Mouse (Mus musculus): ENCODE measurements around the gene Cldn10. TPM values are rescaled to one million over a fixed set of nuclear protein-coding genes. Genes with fewer than 3 reads are reported as not detected.

Gene Cldn10
- total RNA-seq, 2 experiments from 2014 or later = not detected

DNA sequence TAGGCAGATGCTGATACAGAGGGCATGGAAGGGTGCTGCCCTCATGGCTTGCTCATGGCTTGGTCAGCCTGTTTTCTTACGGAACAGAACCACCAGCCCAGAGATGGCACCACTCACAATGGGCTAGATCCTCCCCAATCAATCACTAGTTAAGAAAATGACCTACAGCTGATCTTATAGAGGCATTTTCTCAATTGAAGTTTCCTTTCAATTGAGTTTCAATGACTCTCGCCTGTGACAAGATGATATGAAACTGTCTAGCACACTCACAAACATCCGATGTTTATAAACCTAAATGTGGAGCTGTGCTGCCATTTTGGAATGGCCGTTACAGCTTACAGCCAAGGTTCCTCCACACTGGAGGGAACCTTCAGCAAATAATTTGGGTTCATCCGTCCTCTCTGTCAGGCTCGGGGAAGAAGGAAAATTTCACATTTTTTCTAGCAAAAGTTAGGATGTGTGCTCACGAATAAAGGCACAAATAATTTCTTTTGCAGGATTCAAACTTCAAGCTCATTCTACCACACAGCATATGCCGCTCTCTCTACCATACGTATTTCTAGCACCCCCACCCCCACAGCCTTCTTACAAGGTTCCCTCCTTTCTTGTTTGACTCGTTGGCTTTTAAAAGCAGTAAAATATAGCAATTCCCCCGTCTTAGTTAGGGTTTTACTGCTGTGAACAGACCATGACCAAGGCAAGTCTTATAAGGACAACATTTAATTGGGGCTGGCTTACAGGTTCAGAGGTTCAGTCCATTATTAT, 41.8 kb downstream of the Cldn10 start:
- DNase-seq = no peak

DNA sequence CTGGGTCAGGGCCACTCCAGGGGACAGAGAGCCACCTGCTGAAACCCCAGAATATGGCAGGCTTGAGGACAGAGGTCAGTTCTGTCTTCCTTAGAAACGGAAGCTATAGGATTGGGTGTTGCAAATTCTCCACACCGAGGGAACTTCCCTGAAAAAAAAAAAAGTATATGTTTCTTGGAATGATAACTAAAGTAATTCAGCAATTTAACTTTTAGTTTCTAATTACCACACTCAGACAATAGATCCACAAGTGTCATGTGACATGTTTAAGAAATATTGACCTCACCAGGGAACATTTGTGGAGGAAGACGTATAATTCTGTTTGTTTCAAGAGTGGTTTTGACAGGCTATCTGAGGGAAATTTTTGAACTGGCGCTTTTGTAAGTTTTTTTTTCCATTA, 43.9 kb downstream of the Cldn10 start:
- no peak for DNase-seq

DNA sequence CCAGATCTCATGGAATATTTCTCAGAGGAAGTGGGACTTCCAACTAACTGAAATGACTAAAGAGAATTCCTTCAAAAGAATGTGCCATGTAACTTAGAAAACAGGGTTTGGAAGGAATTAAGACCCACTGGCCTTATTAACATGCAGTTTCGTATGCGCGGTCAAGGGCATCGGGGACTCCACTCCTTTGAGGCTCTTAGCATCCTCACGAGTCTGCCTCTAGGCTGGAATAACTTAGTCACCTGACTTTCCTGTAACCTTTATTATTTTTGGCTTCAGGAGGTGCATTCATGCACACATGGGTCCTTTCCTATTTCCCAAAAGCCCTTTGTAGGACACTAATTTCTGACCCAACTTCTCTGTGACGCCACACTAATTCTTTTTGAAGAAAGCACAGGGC, 45.5 kb downstream of the Cldn10 start:
- DNase-seq = no peak

DNA sequence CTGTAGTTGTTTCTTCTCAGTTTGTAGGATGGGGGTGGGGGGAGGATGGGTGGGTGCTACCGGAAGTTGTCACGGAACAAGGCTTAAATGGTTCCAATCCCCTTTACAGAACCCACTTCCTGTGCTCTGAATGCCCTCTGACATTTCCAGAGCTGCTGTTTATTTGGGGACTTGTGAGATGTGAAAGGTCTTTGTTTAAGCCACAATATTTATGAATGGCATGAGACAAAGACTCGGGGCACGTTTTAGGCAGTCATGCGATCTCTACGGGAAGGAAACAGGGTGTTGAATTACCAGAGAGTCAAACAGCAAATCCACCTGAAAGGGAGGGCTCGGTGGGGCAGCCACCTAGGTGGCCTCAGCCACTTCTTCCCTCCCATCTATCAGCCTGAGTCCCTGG, 46.6 kb downstream of the Cldn10 start:
- no peak for DNase-seq

DNA sequence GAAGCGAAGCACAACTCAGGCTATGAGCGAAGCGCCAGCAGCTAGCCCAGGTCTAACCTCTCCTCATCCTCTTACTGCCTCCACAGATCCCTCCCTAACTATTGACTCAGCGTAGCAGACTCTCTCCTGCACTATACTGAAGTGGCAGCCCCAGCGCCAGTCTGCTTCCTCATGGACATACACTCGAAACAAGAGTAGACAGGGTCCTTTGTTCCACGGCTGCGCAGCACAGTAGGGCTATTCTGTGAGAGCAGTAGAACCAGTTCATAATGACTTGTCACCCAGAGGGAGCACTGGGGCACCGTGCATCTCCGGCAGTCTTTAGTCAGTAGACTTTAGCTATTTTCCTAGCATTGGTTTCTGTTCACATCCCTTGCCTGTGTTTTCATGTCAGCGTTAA, 48.4 kb downstream of the Cldn10 start:
- no peak for DNase-seq

DNA sequence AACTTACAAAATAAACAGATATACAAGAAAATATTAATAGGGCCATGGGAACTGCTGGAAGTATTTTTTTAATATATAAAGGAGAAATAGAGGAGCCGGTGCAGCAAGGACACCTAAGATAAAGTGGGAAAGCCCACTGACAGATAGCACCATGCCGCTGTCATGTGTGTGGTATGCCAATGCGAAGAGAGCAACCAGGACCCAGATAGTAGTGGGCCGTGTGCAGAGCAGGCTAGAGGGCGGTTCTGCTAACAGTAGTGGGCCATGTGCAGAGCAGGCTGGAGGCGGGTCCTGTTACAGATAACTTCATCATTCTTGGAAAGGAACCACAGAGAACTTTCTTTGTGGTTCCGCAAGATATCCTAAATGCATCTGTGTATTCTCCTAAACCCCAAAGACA, 49.0 kb downstream of the Cldn10 start:
- no peak for DNase-seq

DNA sequence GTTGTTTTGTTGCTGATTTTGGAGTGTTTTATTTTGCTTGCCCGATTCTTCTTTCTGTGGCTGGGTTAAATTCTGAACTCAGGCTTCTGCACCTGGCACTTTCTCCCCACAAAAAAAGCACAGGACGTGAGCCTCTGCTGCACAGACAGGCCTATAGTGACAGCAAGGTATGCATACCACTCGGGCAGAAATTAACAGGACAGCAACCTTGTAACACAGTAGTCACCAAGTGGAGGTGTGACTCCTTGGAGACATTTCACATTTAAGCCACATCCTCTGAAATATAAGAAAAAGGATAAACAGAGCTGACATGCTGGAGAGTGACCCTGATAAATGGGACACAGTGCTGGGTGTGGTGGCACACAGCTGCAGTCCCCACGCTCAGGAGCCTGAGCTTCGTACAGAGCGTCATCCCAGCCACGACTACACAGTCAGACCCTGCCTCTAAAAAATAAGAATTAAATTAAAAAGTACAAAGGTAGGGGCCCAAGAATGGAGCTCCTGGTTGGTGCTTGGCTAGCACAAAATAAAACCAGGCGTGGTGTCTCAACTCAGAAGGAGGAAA, 50.9 kb downstream of the Cldn10 start:
- no peak for DNase-seq

DNA sequence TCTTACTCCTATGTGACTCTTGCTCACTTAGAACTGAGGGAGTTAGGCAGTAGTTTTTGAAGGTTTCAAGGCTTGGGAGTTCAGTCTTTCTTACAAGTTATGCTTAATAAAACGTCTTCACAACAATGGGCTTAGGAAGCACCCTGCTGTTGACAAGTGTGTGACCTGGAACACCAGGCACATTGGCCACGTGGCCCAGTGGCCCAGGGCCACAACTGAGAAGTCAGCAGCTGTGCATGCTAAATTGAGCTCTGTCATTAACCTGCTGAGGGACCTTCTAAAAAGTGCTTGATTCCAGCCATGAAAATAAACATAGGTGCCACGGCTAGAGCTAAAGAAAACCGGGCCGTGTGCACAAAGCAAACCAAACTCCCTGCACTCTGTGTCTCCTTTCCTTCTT, 51.7 kb downstream of the Cldn10 start:
- peak; percentile 27 for DNase-seq

DNA sequence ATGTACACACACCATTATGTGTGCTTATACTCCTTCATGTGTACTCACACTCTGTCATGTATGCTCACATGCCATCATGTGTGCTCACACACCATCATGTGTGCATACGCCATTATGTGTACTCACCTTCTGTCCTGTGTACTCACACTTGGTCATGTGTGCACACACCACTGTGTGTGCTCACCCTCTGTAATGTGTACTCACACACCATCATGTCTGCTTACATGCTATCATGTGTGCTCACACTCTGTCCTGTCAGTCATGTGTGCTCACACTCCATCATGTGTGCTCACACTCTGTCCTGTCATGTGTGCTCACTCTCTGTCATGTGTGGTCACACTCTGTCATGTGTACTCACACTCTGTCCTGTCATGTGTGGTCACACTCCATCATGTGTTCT, 52.3 kb downstream of the Cldn10 start:
- DNase-seq = no peak

DNA sequence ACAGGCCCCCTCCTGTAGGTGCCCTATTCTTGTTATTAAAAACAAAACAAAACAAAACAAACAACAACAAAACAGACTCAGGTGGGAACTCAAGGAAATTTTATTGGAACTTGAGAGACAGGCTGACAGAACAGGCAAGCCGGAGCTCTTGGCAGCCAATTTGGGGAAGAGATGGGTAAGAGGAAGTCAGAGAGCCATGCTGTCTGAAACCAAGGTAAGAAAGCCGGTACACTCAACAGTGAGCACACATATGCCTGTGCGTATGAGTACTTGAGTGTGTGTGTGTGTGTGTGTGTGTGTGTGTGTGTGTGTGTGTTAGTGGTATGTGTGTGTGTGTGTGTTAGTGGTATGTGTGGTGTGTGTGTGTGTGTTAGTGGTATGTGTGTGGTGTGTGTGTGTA, 54.6 kb downstream of the Cldn10 start:
- no peak for DNase-seq

DNA sequence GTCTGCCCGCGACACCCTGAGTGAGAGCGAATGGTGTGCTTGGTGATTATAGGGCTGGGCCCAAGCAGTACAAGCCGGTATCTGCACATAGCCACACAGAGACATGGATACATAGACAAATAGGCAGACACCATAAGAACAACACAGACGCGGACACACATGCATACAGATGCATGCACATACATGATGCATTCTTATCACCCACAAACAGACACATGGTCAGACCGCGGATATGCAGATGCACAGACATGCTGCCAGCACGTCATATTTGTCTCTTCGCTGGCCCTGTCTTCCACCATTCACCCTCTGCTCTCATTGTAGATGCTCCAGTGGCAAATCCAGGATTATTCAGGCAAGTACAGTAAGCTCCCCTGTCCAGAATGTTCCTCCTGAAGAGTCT, 59.1 kb downstream of the Cldn10 start:
- no peak for DNase-seq

DNA sequence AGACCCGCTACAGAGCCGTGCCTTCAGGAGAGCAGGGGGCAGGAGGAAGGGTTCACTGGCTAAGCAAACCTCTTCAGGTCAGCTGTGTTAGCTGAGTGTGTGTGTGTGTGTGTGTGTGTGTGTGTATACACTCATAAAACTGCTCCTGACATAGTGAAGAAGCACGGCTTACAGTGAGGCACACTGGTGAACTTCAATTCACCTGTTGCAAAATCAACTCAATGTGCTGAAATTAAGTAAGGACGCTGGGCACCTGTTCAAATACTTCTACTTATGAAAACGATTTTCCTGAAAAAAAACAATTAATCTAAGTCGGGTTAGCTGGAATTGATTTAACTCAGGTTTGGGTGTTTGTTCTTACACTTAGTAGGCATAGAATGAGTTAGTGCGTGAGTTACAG, 60.5 kb downstream of the Cldn10 start:
- DNase-seq = no peak

DNA sequence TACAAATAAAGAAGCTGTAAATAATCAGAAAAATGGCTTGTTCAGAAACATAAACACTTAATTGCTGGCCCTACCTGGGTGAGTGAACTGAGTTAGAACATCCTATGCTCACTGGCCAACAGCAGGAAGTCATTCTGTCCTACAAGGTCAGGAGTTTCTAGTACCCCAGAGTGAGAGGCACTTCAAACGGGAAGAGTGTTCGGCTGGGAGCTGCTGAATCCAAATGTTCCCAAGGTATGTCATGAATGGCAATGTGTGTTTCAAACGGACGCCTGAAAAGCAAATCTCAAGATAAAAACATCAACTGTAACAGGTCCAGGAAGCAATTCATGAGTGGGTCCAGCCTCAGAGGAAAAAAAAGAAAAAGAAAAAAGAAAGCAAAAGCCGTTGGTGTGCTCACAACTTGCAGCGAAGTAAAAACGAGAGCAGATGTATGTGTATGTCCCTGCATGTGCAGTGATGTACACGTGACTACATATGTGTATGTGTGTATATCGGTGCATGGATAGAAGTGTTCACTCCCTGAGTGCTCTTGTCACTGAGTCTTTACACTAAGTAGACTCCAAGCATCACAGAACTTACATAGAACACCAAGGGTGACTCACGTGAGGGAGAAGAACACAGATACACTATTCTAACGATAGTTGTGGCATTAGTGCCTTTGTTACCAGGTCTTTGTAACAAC, 62.4 kb downstream of the Cldn10 start:
- no peak for DNase-seq

DNA sequence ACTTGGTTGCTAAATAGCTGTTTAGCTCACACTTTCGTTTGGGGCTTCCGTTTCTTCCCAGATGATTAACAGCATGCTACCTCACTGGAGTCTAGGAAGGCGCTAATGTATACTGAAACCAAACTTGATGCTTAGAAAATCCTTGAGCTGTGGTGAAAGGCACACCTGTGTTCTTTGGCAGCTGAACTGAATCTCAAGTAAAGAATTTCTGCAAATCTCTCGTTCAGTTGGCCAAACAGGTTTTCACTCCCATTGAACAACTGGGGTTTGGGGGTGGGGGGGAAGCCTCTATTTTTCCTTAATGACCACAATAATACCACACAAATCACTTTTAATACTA, 63.0 kb downstream of the Cldn10 start:
- no peak for DNase-seq

DNA sequence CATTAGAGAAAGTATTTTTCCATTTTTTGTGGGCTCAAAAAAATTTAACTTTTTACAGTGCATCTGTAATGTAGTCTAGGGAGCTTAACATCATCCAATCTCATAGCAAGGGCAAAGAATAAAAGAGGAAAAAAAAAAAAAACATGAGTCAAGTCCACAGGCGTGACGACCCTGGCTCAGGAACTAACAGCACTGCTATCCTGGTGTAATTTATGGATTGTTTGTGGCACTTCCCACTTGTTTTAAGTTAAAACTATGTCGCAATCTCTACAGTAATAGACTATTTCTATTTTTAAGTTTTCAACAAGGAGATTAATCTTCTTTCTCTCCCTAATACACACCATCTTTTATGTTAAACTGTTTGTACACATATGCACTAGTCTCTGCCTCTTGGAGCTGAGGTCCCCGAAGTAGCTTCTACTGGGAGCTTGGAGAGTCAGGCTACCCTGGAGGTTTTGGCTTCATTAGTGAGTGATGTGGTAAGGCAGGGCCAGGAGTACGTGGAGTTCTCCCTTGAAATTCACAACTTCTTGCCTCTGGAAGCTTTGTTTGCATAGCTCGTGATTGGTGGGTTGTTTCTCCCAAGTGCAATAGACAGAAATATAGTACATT, 63.9 kb downstream of the Cldn10 start:
- DNase-seq = no peak

DNA sequence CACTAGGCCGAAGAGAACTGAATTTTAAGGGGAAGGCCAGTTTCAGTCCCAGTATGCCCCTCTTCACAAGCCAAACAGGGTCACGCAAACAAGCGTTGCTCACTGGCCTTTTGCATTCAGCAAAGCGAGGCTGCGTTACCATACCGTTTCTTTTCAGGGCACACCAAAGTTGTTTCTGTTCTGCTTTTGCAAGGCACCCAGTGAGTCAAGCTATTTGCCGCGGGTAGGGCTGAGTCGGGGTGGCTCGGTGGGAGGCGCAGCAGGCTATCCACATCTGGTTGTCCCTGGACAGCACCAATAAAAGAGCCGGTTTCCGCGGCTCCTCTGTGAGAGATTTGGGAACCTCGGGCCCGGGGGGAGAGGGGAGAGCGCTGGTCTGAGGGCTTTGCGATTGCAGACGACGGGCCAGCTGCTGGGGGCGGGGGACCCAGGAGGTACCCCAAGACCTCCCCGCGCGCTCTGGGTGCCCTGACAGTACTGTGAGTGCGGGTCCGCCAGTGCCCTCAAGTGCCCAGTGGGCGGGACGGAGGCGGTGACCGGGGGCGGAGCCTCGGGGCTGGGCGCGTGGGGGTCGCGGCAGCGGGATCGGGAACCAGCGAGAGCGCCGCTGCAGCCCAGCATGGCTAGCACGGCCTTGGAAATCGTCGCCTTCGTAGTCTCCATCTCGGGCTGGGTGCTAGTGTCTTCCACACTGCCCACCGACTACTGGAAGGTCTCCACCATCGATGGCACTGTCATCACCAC, 66.8 kb downstream of the Cldn10 start:
- DNase-seq = peak; percentile 19

DNA sequence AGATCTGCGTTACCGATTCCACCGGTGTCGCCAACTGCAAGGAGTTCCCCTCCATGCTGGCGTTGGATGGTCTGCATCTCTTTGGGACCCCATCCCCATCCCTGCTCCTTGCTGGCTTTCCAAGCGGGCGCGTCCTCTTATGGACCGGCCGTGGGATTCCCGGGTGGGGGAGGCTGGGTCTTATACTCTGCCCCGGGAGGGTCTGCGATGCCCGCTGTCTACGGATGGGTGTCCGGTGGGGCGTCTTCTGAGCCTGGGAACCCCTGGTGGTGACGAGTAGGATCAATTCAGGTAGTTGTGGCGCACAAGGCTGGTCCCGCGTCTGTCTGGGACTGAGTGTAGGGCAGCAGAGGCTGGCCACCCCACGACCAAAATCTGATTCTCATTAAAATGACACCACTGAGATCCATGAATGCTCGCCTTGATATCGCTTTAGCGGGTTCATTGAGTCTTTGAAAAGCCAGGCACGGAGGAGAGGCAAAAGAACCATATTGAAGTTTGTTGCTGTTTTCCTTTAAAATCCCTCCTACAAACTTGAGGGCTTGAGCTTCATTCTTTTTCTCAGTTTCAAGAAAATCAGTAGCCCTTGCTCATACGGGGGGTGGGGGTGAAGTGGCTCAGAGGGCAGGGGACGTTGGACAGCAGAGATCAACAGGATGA, 67.6 kb downstream of the Cldn10 start:
- no peak for DNase-seq

DNA sequence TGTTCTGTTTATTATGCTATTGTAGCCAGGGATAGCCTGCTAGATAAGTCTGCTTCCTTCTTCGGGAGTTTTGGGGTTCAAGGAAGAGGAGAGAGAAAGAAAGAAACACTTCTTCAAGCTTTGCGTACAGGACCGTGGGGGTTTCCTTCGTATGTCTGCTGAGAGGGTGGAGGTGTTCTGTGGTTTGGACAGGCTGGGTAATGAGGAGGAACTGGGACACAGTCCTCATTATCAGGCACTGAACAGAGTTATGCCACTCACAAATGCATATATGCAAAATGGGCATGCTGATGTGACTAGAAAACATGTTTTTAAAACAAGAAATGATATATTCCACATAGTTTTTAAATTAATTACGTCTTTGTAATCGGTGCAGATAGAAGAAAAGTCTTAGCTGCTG, 68.9 kb downstream of the Cldn10 start:
- no peak for DNase-seq

DNA sequence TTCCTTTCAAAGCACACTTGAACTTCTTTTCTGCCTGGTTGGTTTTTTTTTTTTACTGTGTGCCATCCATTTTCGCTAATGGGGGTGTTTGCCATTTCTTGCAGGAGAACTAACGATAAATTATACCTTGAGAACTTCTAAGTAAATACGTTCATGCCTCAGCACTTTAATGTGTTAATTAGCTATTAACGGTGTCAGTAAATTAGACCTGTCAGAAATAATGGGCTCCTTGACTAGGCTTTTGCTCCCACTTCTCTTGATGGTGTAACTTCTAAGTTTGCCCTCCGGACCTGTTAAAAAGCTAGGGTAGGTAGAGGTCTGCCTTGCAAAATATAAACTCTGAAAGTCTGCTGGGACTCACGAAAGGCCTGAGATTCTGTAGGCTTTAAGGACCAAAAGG, 70.6 kb downstream of the Cldn10 start:
- DNase-seq = no peak

DNA sequence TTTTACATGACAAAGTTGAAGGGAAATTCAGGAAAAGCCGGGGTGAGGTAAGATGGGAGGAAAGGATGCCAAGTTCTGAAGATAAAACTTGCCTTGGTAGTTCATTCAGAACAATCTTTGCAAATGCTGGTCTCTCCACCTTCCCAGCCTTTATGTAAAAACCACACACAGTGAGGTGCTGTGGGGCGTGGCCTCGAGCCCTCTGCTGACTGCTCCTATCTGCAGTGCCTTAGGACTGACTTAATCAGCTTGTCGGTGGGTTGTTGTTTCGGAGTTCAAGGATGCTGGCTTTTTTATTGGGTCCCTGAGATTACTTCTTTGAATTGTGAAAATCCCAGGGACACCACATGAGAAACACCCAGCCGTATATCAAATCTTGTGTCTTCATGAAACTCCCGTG, 74.5 kb downstream of the Cldn10 start:
- no peak for DNase-seq

DNA sequence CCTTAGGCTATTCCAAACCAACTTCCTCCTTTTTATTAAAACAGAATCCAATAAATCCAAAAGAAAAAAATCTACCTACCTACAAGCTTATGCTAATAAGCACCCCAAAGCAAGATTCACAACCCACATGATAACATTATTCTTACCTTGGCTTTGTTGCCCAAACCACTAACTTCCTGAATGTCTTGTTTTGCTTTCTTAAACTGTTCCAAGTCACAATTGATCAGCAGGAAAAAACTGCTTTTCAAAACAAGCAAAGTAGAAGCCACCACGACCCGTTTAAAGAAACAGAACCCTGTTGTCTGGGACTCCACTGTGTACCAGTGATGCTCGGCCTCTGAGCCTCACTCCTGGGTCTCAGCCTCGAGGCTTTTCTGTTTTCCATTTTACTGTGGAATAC, 77.2 kb downstream of the Cldn10 start:
- no peak for DNase-seq

Data from gastrocnemius, postnatal 25 days (tissue).